Mouse (Mus musculus): ENCODE data around the gene C1ql1.

GRCm38 (mm10) chr11:102946265-102946991 is at the start of gene C1ql1:
- no peak for TF ChIP-seq GATA1 (IDR thresholded peaks at IDR 0.05; ENCODE audit: borderline replicate concordance, low read length)
- TF ChIP-seq FLI1 (IDR thresholded peaks at IDR 0.05; ENCODE audit: low read length) = no peak
